Comparison of ENCODE assay signal across 8 mouse cellular contexts in genomic region chrX:136171189-136172117, GRCm38 (mm10). TPM values are rescaled to one million over a fixed set of nuclear protein-coding genes. Genes with fewer than 3 reads are reported as not detected.
DNase-seq lines count a peak whose midpoint lies in the region; ATAC-seq and TF ChIP-seq lines count a peak whose summit lies in the region.

No protein-coding gene starts in this region.

- peak overlapping the region; percentile 67 for H3K9ac ChIP-seq in forebrain, embryonic 11.5 days (ENCODE audit: low read length)
- H3K9ac ChIP-seq in heart, embryonic 15.5 days = peak overlapping the region; percentile 58
- H3K9ac ChIP-seq in liver, embryonic 11.5 days (ENCODE audit: low read depth, low read length) = peak overlapping the region; percentile 78

- 15% methylated on average over 24 of the region's 24 CpGs for WGBS in forebrain, embryonic 11.5 days
- 12% methylated on average over 24 of the region's 24 CpGs for WGBS in heart, embryonic 15.5 days
- 15% methylated on average over 24 of the region's 24 CpGs for WGBS in liver, embryonic 11.5 days

- H3K27ac ChIP-seq in forebrain, embryonic 11.5 days (ENCODE audit: low read depth, low read length) = peak overlapping the region; percentile 59; the same call in 1 of the 2 replicates
- H3K27ac ChIP-seq in heart, embryonic 15.5 days = peak overlapping the region; percentile 89
- peak overlapping the region; percentile 81 for H3K27ac ChIP-seq in liver, embryonic 11.5 days (ENCODE audit: low read depth, low read length)

- no peaks in the 10 kb centered on the region for H3K9me3 ChIP-seq in G1E (replicated peaks)
- H3K9me3 ChIP-seq in forebrain, embryonic 11.5 days (ENCODE audit: control insufficient read depth, low read length) = no peaks in the 10 kb centered on the region
- H3K9me3 ChIP-seq in heart, embryonic 15.5 days (replicated peaks) = no peaks in the 10 kb centered on the region
- H3K9me3 ChIP-seq in liver, embryonic 11.5 days (ENCODE audit: control insufficient read depth, low read length) = no peaks in the 10 kb centered on the region

- peak overlapping the region; percentile 62 for H3ac ChIP-seq in myocyte (ENCODE audit: control insufficient read depth, insufficient read length)

- DNase-seq in G1E (ENCODE audit: low spot score) = peak; percentile 1
- DNase-seq in c-Kit-positive CD71-positive TER-119-positive erythroid progenitor cells, embryonic 14.5 days (ENCODE audit: low spot score) = peak; percentile 42
- peak; percentile 78 for DNase-seq in forebrain, embryonic 11.5 days (ENCODE audit: low spot score)
- peak; percentile 59 to 85 for DNase-seq in kidney, postnatal 25 days
- DNase-seq in liver, embryonic 11.5 days (ENCODE audit: low spot score) = peak; percentile 46
- DNase-seq in urinary bladder, adult 2 months (ENCODE audit: low spot score) = peak; percentile 24

- no peak for ATAC-seq in G1E (ENCODE audit: extremely low read depth, insufficient number of reproducible peaks, low FRiP score, poor library complexity, severe bottlenecking)
- peak; percentile 75 for ATAC-seq in forebrain, embryonic 11.5 days (replicated peaks; ENCODE audit: low FRiP score)
- ATAC-seq in heart, embryonic 15.5 days (replicated peaks; ENCODE audit: insufficient number of reproducible peaks, insufficient read depth, low FRiP score, low read depth) = peak; percentile 57
- peak; percentile 60 for ATAC-seq in liver, embryonic 11.5 days (replicated peaks; ENCODE audit: low FRiP score)

- H3K4me3 ChIP-seq in G1E (ENCODE audit: low read depth, low read length) (peak overlapping the region; percentile 71), myocyte (peak overlapping the region; percentile 82)
- H3K4me3 ChIP-seq in forebrain, embryonic 11.5 days (ENCODE audit: low read depth, low read length) = peak overlapping the region; percentile 49
- peak overlapping the region; percentile 58 for H3K4me3 ChIP-seq in heart, embryonic 15.5 days
- H3K4me3 ChIP-seq in liver, embryonic 11.5 days (ENCODE audit: low read depth, low read length) = peak overlapping the region; percentile 55

- H3K4me2 ChIP-seq in forebrain, embryonic 11.5 days (ENCODE audit: low read depth, low read length, severe bottlenecking) = peak overlapping the region; percentile 48
- H3K4me2 ChIP-seq in heart, embryonic 15.5 days = peak overlapping the region; percentile 60
- H3K4me2 ChIP-seq in liver, embryonic 11.5 days = peak overlapping the region; percentile 64
- H3K4me2 ChIP-seq in myocyte (ENCODE audit: low read depth) = peak overlapping the region; percentile 62

- TF ChIP-seq CTCF in G1E (IDR thresholded peaks at IDR 0.05; ENCODE audit: low read depth, low read length) = no peak

- H3K27me3 ChIP-seq in G1E (ENCODE audit: insufficient read depth, low read length) (no peaks in the 10 kb centered on the region), myocyte (ENCODE audit: control insufficient read depth, insufficient read depth, insufficient read length) (no peaks in the 10 kb centered on the region)
- no peaks in the 10 kb centered on the region for H3K27me3 ChIP-seq in forebrain, embryonic 11.5 days (ENCODE audit: control insufficient read depth, insufficient read depth, low read length)
- H3K27me3 ChIP-seq in heart, embryonic 15.5 days = no peaks in the 10 kb centered on the region; the same call in 1 of the 2 replicates
- H3K27me3 ChIP-seq in liver, embryonic 11.5 days (replicated peaks; ENCODE audit: control insufficient read depth, insufficient read depth, low read length) = no peaks in the 10 kb centered on the region

- peaks cover 7% of the 10 kb centered on the region for H3K79me2 ChIP-seq in myocyte (ENCODE audit: control insufficient read depth, insufficient read depth)

- TF ChIP-seq POLR2A in myocyte (IDR thresholded peaks at IDR 0.05; ENCODE audit: insufficient read length, low read depth) = no peak

- H3K4me1 ChIP-seq in G1E (ENCODE audit: insufficient read depth, low read depth, low read length) = peaks cover 3% of the 10 kb centered on the region; the same call in 1 of the 2 replicates
- H3K4me1 ChIP-seq in forebrain, embryonic 11.5 days (replicated peaks; ENCODE audit: control insufficient read depth, insufficient read depth, low read length) = no peaks in the 10 kb centered on the region
- H3K4me1 ChIP-seq in heart, embryonic 15.5 days (replicated peaks) = no peaks in the 10 kb centered on the region
- no peaks in the 10 kb centered on the region for H3K4me1 ChIP-seq in liver, embryonic 11.5 days (replicated peaks; ENCODE audit: control insufficient read depth, insufficient read depth, low read length)

- peaks cover 5% of the 10 kb centered on the region for H3K36me3 ChIP-seq in G1E (replicated peaks)
- no peaks in the 10 kb centered on the region for H3K36me3 ChIP-seq in forebrain, embryonic 11.5 days (ENCODE audit: control insufficient read depth, insufficient read depth, low read length)
- no peaks in the 10 kb centered on the region for H3K36me3 ChIP-seq in heart, embryonic 15.5 days
- H3K36me3 ChIP-seq in liver, embryonic 11.5 days (ENCODE audit: control insufficient read depth, insufficient read depth, low read length) = no peaks in the 10 kb centered on the region
- no peaks in the 10 kb centered on the region for H3K36me3 ChIP-seq in myocyte (ENCODE audit: control insufficient read depth, insufficient read depth)

TF ChIP-seq in myocyte, 11 proteins besides CTCF, POLR2A, EP300 and RAD21:
- TF ChIP-seq MYOG (IDR thresholded peaks at IDR 0.05; ENCODE audit: control insufficient read depth in 1 of 3, insufficient read depth in 1 of 3, insufficient read length in 2 of 3, low read depth in 2 of 3) = no peak
- TF ChIP-seq REST (IDR thresholded peaks at IDR 0.05; ENCODE audit: insufficient read depth, insufficient read length) = no peak
- no peak for TF ChIP-seq TCF3 (IDR thresholded peaks at IDR 0.05; ENCODE audit: insufficient read length, low read depth)
- no peak for TF ChIP-seq POLR2AphosphoS2 (IDR thresholded peaks at IDR 0.05; ENCODE audit: insufficient read length, low read depth)
- TF ChIP-seq E2F4 (IDR thresholded peaks at IDR 0.05; ENCODE audit: insufficient read depth) = no peak
- TF ChIP-seq MYOD1 (IDR thresholded peaks at IDR 0.05; ENCODE audit: control insufficient read depth in 1 of 3, insufficient read length in 2 of 3, low read depth in 2 of 3) = no peak
- TF ChIP-seq TCF12 (IDR thresholded peaks at IDR 0.05; ENCODE audit: insufficient read depth, poor library complexity, severe bottlenecking) = no peak
- no peak for TF ChIP-seq MAX (IDR thresholded peaks at IDR 0.05; ENCODE audit: low read depth)
- no peak for TF ChIP-seq CEBPB (IDR thresholded peaks at IDR 0.05; ENCODE audit: insufficient read depth, poor library complexity, severe bottlenecking)
- TF ChIP-seq USF1 (IDR thresholded peaks at IDR 0.05; ENCODE audit: low read depth) = no peak
- TF ChIP-seq SRF (IDR thresholded peaks at IDR 0.05; ENCODE audit: control insufficient read depth, insufficient read length, low read depth) = no peak

RNA-seq across cellular contexts. Expression of gene Tceal8, which starts 0.7 kb away (rescaled TPM):
- 32.4 and 46.2 TPM in 2 replicates for total RNA-seq in G1E (2014; fragmentation: Nextera tagmentation)
- 106 and 120 TPM in 2 replicates for total RNA-seq in G1E (2017)
- polyA plus RNA-seq in G1E (2012) = 6.4 and 12.4 TPM in 2 replicates
- 149 and 163 TPM in 2 replicates for polyA plus RNA-seq in forebrain, embryonic 11.5 days (2014; fragmentation: Nextera tagmentation; extraction: Ambion mirVana)
- 219 and 266 TPM in 2 replicates for polyA plus RNA-seq in heart, embryonic 15.5 days (2015; fragmentation: Nextera tagmentation; extraction: Ambion mirVana)
- polyA plus RNA-seq in liver, embryonic 11.5 days (2014; fragmentation: Nextera tagmentation; extraction: Ambion mirVana) = 236 and 244 TPM in 2 replicates
- 47.7 TPM for polyA plus RNA-seq in myocyte (2012; fragmentation: generic; extraction: Trizol)
- 70.1 and 78.1 TPM in 2 replicates for polyA plus RNA-seq in urinary bladder, adult 2 months (2012; rRNA removed)

RNA-seq across cellular contexts. Expression of gene Tceal5, which starts 32.2 kb away (rescaled TPM):
- 12.0 and 12.3 TPM in 2 replicates for total RNA-seq in G1E (2014; fragmentation: Nextera tagmentation)
- total RNA-seq in G1E (2017) = 0.23 and 0.93 TPM in 2 replicates
- 3.3 and 3.6 TPM in 2 replicates for polyA plus RNA-seq in G1E (2012)
- polyA plus RNA-seq in forebrain, embryonic 11.5 days (2014; fragmentation: Nextera tagmentation; extraction: Ambion mirVana) = 1.2 and 1.6 TPM in 2 replicates
- polyA plus RNA-seq in heart, embryonic 15.5 days (2015; fragmentation: Nextera tagmentation; extraction: Ambion mirVana) = 14.3 and 20.2 TPM in 2 replicates
- 1.2 and 1.6 TPM in 2 replicates for polyA plus RNA-seq in liver, embryonic 11.5 days (2014; fragmentation: Nextera tagmentation; extraction: Ambion mirVana)
- polyA plus RNA-seq in myocyte (2012; fragmentation: generic; extraction: Trizol) = 17.5 TPM
- polyA plus RNA-seq in urinary bladder, adult 2 months (2012; rRNA removed) = 4.2 and 4.3 TPM in 2 replicates

RNA-seq across cellular contexts. Expression of gene Bex4, which starts 32.7 kb away (rescaled TPM):
- total RNA-seq in G1E (2014; fragmentation: Nextera tagmentation) = 1.3 TPM in 1 of 2 replicates, not detected in the other
- 31.7 and 47.9 TPM in 2 replicates for total RNA-seq in G1E (2017)
- 15.0 and 16.7 TPM in 2 replicates for polyA plus RNA-seq in G1E (2012)
- polyA plus RNA-seq in forebrain, embryonic 11.5 days (2014; fragmentation: Nextera tagmentation; extraction: Ambion mirVana) = 117 and 126 TPM in 2 replicates
- 131 and 190 TPM in 2 replicates for polyA plus RNA-seq in heart, embryonic 15.5 days (2015; fragmentation: Nextera tagmentation; extraction: Ambion mirVana)
- 307 and 310 TPM in 2 replicates for polyA plus RNA-seq in liver, embryonic 11.5 days (2014; fragmentation: Nextera tagmentation; extraction: Ambion mirVana)
- not detected for polyA plus RNA-seq in myocyte (2012; fragmentation: generic; extraction: Trizol)
- 4.7 and 6.3 TPM in 2 replicates for polyA plus RNA-seq in urinary bladder, adult 2 months (2012; rRNA removed)

RNA-seq across cellular contexts. Expression of gene Tceal7, which starts 43.1 kb away (rescaled TPM):
- total RNA-seq in G1E (2014; fragmentation: Nextera tagmentation) = not detected in 2 replicates
- not detected in 2 replicates for total RNA-seq in G1E (2017)
- not detected in 2 replicates for polyA plus RNA-seq in G1E (2012)
- 1.1 and 1.2 TPM in 2 replicates for polyA plus RNA-seq in forebrain, embryonic 11.5 days (2014; fragmentation: Nextera tagmentation; extraction: Ambion mirVana)
- polyA plus RNA-seq in heart, embryonic 15.5 days (2015; fragmentation: Nextera tagmentation; extraction: Ambion mirVana) = 12.0 and 20.2 TPM in 2 replicates
- polyA plus RNA-seq in liver, embryonic 11.5 days (2014; fragmentation: Nextera tagmentation; extraction: Ambion mirVana) = 0.69 and 0.77 TPM in 2 replicates
- polyA plus RNA-seq in myocyte (2012; fragmentation: generic; extraction: Trizol) = 15.4 TPM
- not detected in 2 replicates for polyA plus RNA-seq in urinary bladder, adult 2 months (2012; rRNA removed)

RNA-seq across cellular contexts. Expression of gene Bex1, which starts 43.9 kb away (rescaled TPM):
- total RNA-seq in G1E (2014; fragmentation: Nextera tagmentation) (not detected in 2 replicates), G1E (2017) (0.27 and 0.35 TPM in 2 replicates)
- polyA plus RNA-seq in G1E (2012) (0.17 and 0.24 TPM in 2 replicates), myocyte (2012; fragmentation: generic; extraction: Trizol) (12.6 TPM)
- polyA plus RNA-seq in forebrain, embryonic 11.5 days (2014; fragmentation: Nextera tagmentation; extraction: Ambion mirVana) = 135 and 136 TPM in 2 replicates
- polyA plus RNA-seq in heart, embryonic 15.5 days (2015; fragmentation: Nextera tagmentation; extraction: Ambion mirVana) = 189 and 225 TPM in 2 replicates
- polyA plus RNA-seq in liver, embryonic 11.5 days (2014; fragmentation: Nextera tagmentation; extraction: Ambion mirVana) = 195 and 210 TPM in 2 replicates
- 1.8 and 2.8 TPM in 2 replicates for polyA plus RNA-seq in urinary bladder, adult 2 months (2012; rRNA removed)

Comparison
In these comparisons a context has a peak if more than half of its experiments do, and no peak if none do; other contexts are left out.
1. DNase-seq: peak in every context shown above with its lines; median percentile 78 in forebrain, embryonic 11.5 days; 72 in kidney, postnatal 25 days; 46 in liver, embryonic 11.5 days; 42 in c-Kit-positive CD71-positive TER-119-positive erythroid progenitor cells, embryonic 14.5 days; 24 in urinary bladder, adult 2 months; 1 in G1E.